Mouse (Mus musculus): Measurements from ENCODE around the gene Lmtk2.

The Lmtk2 gene

DNA sequence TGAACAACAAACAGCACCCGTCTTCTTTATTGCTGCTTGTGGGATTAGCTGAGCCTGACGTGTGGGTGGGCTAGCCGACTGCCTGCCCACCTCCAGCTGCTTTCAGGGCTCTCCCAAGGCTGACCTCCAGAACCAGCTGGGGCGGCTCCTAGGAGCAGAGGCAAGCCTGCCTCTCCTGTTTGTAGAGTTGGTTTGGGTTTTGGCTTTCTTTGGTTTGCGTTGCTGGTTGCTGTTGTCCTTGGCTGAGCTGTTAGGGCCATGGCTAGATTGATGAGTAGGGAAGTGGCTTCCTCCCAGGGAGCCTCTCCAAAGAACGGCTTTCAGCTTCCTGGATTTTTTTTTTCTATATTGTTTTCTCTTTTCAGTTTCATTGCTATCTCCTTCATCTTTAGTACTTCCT is 78.0 kb downstream of the Lmtk2 start:
- no peak for DNase-seq (ENCODE audit: low spot score in 2 of 2)

GRCm38 (mm10) chr5:144181249-144181648 is 81.0 kb downstream of the Lmtk2 start:
- no peak for DNase-seq (ENCODE audit: low spot score in 2 of 2)

DNA sequence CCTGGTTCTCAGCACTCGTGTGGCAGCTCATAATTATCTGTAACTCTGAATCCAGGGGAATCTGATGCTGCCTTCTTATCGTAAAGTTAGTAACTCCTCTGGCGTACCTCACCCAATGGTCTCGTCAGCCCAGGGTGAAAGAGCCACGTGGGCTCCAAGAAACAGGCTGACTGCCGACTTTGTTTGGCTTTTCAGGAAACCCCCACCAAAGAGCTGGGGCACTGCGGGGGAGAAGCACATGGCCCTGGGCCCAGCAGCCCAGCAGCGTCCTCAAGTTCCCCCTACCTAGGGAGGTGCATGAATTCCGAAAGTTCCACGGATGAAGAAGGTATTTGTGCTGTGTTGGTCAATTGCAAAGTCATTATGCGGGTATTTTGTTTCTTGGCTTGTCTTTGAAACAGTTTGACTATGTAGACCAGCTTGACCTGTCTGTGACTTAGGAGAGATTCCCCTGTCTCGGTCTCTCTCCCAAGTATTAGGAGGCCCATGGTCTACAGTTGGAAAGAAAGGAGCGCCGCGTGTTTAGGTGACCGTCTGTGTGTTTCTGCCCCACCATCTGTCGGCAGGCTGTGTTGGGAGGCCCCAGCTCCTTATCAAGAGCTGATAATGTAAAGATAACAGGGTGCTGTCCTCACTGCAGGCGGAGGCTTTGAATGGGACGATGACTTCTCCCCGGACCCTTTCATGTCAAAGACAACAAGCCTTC is 82.5 kb downstream of the Lmtk2 start:
- no peak for DNase-seq (ENCODE audit: low spot score in 2 of 2)

DNA sequence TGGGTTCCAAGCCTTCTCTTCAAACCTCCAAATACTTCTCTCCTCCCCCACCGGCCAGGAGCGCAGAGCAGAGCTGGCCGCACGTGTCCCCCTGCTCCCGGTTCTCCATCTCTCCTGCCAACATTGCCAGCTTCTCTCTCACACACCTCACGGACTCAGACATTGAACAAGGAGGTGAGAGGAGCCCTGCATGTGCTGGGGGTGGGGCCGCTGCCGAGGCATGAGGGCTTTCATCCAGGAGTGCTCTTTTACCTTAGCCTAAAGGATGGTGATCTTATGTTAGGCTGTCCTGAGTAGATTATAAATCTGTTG is 83.0 kb downstream of the Lmtk2 start:
- DNase-seq (ENCODE audit: low spot score in 2 of 2), result no peak

- DNase-seq (ENCODE audit: low spot score in 2 of 2), result no peak
Observed at GRCm38 (mm10) chr5:144183647-144184335, 83.6 kb downstream of the Lmtk2 start.

DNA sequence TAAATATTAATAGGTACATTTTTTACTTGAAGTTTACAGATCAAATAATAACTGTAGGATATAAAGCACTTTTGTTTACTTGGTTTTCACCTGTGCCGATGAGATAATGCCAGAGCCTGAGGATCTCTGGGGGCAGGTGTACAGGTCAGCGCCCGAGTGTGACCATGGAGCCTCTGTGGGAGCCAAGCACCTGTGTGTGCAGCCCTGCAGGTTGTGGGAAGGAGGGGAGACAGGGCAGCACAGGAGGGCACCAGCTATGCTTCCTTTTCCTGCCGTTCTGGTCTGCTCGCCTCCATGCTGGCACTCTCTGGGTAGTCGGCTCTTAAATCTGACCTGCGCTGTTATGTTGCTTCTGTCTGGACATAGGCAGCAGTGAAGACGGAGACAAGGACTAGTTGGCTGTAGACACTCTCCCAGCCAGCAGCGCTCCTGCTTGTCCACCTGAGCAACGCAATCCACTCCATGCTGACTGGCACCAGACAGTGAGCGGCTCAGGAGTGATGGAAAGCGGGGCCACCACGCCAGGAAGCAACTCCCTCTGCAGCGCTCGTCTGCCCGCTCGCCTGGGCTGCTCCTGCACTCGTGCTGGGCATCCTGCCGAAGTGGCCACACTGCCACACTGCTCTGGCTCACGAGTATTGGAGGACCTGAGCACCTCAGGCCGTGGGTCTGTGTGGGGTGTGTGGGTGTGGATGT is 84.3 kb downstream of the Lmtk2 start:
- no peak for DNase-seq (ENCODE audit: low spot score in 2 of 2)

- no peak for DNase-seq (ENCODE audit: low spot score in 2 of 2)
Observed at GRCm38 (mm10) chr5:144188422-144188821, 88.2 kb downstream of the Lmtk2 start.

DNA sequence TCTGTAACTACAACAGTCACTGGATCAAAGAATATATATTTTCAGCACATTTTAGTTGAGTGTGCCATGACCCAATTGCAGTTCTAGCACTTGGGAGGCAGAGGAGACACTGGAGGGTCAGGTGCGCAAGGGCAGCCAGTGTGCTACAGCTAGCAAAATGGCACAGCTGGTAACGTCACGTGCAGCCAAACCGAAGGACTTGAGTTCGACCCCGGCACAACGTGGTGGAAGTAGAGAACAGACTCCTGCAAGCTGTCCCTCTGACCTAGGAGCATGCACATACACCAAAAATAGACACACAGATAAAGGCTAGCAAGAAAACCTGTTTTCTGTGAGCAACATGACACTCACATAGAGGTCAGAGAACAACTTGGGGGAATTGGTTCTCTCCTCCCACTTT is 89.1 kb downstream of the Lmtk2 start:
- DNase-seq (ENCODE audit: low spot score in 2 of 2), result no peak

DNA sequence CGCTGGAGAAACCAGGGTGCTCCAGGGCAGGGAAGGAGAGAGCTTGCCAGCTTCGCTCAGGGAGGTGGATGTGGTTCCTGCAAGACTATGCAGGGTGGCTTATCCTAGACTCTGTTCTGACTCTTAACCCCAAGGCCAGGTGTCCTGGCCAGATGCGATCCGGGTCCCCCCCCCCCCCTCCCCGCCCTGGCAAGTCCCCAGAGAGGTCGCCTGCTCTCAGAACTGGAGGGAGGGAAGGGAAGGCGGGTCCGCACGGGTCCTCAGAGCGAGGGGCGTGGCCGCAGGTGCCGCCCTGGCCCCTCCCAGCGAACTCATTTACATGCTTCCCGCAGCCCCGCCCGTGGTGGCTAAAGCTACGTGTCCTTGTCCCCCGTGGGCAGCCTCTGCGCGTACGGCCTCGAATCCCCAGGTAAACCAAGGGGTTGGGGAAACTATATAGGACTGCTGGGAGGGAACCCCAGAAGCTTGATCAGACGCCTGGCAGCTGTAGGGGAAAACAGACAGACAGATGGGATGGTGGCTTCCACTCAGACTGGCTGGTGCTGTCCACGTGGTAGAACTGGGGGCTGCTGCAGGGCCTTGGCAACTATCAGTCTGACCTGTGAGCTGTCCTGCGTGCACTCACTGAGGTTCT is 89.8 kb downstream of the Lmtk2 start, which contains the start of gene Bhlha15:
TSS of gene Bhlha15 (plus strand) at position 337 of the 634 bp plus-strand sequence.
- DNase-seq (ENCODE audit: low spot score in 2 of 2), result peak; percentile 28 to 48

DNA sequence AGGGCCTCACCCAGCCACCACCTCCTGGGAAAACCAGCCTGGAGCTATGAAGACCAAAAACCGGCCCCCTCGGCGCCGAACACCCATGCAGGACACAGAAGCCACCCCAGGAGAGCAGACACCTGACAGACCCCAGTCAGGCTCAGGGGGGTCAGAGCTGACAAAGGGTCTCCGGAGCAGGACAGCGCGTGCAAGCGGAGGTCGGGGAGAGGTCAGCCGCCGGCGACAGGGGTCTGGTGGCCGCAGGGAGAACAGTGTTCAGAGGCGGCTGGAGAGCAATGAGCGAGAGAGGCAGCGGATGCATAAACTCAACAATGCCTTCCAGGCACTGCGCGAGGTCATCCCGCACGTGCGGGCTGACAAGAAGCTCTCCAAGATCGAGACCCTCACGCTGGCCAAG is 90.8 kb downstream of the Lmtk2 start:
- no peak for DNase-seq (ENCODE audit: low spot score in 2 of 2)

DNA sequence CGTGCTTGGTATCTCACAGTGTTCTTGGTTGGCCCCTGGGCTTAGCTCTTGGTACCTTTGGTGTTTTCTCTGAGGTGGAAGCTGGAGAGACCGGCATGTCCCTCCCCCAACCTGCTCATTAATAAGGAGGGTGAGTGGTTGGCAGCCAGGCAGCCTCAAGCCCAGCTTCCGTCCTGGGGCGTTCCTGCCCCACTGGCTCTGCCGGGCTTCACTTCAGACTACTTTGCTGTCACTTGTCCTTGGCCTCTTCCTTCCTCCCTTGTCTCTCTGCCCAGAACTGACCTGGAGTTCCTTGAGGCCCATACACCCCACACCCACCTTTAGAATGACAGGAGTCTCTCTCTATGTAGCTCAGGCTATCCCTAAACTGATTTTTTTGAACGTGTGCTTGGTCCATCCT is 92.4 kb downstream of the Lmtk2 start:
- DNase-seq (ENCODE audit: low spot score in 2 of 2), result no peak

DNA sequence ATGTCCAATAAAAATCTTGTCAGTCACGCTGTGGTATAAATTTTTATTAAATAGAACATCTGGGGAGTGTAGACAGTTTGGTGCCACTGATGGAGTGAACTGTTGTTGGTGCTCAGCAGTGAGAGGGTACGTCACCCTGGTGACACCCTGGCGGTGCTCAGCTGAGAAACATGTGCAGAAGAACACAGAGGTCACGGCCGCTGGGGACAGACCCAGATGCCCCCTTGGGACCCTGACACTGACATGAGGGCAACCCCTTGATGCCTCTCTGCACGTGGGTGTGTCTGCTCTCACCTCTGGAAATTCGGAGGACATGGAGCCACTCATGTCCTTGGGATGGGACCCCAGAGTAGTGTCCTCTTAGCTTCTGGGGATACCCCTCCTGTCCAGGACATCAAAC is 94.2 kb downstream of the Lmtk2 start:
- no peak for DNase-seq (ENCODE audit: low spot score in 2 of 2)

GRCm38 (mm10) chr5:144195567-144195966 is 95.3 kb downstream of the Lmtk2 start:
- no peak for DNase-seq (ENCODE audit: low spot score in 2 of 2)

GRCm38 (mm10) chr5:144200616-144201015 is 100.4 kb downstream of the Lmtk2 start:
- no peak for DNase-seq (ENCODE audit: low spot score in 2 of 2)

DNA sequence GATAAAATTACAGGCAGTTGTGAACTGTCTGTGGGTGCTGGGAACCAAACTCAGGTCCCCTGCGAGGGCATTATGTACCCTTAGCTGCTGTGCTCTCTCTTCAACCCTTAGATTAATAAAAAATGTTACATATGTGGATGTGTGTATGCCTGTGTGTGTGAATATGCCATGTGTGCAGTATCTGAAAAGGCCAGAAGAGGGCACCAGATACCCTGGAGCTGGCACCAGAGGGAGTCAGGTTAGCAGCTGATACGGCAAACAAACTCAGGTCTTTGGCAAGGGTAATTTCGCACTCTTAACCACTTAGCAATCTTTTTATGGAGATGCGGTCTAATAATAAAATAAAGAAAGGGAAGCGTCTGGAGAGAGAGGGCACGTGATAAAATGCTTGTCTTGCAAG is 102.2 kb downstream of the Lmtk2 start:
- no peak for DNase-seq (ENCODE audit: low spot score in 2 of 2)

GRCm38 (mm10) chr5:144203398-144203959 is 103.2 kb downstream of the Lmtk2 start:
- DNase-seq (ENCODE audit: low spot score in 2 of 2), result no peak

DNA sequence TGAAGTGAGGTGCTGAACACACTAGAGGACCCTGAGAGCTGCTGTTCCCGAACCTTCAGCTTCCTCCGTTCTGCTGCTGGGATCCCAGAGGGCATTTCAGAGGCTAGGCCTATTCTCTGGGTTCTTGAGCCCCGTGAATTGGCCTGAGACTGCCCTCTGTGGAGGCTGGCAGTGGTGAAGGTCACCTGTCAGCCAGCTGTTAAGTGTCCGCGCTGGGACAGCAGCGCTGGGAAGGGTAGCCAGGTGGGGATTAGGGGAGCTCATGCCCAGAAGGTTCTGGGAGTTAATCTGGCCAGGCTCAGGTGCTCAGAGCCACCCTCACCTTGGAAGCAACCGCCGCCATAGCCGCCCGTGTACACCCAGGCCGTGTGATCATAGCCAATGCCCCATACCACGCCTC is 104.1 kb downstream of the Lmtk2 start:
- DNase-seq (ENCODE audit: low spot score in 2 of 2), result no peak

- DNase-seq (ENCODE audit: low spot score in 2 of 2), result no peak
Observed at GRCm38 (mm10) chr5:144204911-144205310, 104.7 kb downstream of the Lmtk2 start.

- DNase-seq (ENCODE audit: low spot score in 2 of 2), result no peak
Observed at GRCm38 (mm10) chr5:144206069-144206468, 105.8 kb downstream of the Lmtk2 start.

- DNase-seq (ENCODE audit: low spot score in 2 of 2), result peak in 1 of 2 experiments; percentile 36
Observed at GRCm38 (mm10) chr5:144207478-144207877, 107.2 kb downstream of the Lmtk2 start.

DNA sequence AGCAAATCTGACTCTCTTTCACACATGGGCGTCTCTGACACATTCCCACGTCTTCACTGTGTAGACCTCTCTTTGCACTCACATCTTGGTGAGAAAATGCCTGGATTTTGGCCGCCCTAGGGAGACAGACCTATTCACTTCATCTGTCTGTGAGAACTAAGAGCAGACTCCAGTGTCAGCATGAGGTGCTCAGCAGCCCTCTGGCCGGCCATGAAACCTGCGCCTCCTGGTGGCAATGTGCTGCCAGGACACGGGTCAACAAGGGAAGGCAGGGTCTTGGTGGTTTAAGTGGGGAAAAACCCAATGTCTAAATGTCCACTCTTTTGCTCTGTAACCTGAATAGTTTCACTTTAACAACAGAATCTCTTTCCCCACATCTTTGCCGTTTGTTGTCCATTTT is 114.2 kb downstream of the Lmtk2 start:
- DNase-seq (ENCODE audit: low spot score in 2 of 2), result peak; percentile 39 to 54

GRCm38 (mm10) chr5:144215992-144216391 is 115.8 kb downstream of the Lmtk2 start:
- no peak for DNase-seq (ENCODE audit: low spot score in 2 of 2)
